Mouse (Mus musculus) layer of hippocampus, postnatal 14 days (tissue): Measurements from ENCODE around the gene Fhl3. TPM values are rescaled to one million over a fixed set of nuclear protein-coding genes. Genes with fewer than 3 reads are reported as not detected.
"Not testable (repeated sequence)": the region's sequence is repeated elsewhere in the genome, so short reads cannot be mapped to it uniquely, and the experiment has no call there.

Source experiments
- DNase-seq, 2 experiments: peaks; one replicate each; pipeline ENCODE4 v3.0.0; 2021 to 2022; ENCODE audit warnings: low spot score in 2 of 2, mixed read lengths in 1 of 2
- total RNA-seq, 2 experiments: library from RNA; stranded (reverse); gene quantifications; 2 replicates each; pipeline ENCODE4 v1.2.3; 2021

The Fhl3 gene
- total RNA-seq, 2 experiments from 2014 or later = 4.5 to 4.9 TPM

DNA sequence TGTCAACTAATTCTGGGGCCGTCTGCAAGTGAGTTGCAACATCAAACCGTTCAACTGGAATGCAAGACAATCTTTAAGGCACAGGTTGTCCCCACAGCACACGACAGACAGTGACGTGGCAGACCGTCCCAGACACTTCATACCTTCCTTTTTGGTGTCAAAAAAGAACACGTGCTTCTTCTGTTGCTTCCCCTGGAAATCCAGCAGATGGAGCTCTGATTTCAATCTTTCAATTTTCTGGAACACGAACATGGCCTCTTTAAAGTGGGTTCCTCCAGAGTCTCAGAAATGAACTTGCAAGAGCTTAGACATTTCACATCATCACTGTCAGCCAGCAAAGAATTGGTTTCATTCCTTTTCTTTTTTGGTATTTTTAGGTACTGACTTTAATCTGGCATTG is 18.2 kb upstream of the Fhl3 start:
- DNase-seq = no peak

DNA sequence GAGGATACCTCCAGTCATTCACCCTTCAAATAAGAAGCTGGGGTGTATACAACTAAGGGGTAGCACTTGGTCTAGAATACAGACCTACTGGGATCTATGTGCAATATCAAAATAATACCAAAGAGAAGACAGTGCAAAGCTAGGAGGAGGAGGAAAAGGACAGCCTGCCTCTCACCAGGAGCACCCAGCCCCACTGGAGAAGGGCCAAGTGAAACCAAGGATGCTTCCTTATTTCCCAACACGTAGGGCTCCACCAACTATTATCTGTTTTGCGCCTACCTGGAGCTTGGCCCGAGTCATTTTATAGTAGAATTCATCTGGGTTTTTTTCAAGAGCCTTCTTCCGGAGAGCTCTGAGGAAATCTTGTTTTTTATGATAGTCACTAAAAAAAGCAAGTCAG is 17.0 kb upstream of the Fhl3 start:
- no peak for DNase-seq

DNA sequence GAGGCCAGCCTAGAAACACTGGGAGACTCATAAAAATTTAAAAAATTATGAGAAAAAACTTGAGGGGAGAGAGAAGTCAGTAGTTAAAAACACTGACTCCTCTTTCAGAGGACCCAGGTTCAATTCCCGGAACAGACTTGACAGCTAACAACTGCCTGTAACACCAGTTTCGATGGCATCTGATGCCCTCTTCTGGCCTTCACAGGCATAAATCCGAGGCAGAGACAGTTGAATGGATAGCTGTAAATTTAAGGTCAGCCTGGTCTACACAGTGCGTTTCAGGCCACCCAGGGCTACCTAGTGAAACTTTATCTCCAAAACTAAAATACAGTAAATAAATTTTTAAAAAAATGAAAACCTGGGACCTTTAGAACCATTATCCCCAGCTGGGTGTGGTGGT is 15.5 kb upstream of the Fhl3 start:
- no peak for DNase-seq

DNA sequence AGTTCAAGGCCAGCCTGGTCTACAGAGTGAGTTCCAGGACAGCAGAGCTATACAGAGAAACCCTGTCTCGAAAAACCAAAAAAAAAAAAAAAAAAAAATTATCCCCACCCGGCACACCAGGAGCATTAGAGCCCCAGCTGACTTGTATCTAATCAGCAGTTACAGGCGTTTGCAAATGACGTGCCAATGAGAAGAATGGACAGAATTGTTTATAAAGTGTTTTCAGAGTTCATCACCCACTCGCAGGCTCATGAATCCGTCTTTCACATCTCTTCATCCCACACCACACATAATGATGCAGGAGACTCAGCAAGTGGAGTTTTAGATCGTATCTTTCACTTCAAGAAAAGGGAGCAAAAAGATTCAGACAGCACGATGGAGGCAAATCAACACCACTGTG is 15.0 kb upstream of the Fhl3 start:
- DNase-seq = no peak

DNA sequence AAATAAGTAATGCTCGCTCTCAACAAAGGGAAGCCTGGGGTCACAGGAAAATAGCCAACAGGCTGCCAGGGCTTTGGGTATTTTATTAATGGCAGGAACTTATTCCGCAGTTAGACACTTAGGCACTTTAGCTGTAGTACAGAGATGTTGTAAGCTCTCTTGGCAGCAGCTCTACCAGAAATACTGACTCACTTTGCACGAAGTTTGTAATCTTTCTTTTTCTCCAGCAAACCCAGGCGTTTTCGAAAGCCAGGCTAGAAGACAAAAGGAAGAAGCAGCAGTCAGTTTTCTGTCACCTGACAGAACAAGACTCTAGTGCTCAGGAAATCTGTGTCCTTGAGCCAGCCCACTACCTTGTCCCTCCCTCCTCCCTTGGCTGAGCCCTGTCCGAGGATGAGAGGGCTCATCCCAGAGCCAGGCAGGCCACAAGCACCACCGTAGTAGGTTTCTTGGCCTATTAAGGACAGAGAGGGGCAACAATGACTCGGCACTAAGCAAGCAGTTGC is 14.6 kb upstream of the Fhl3 start:
- no peak for DNase-seq

DNA sequence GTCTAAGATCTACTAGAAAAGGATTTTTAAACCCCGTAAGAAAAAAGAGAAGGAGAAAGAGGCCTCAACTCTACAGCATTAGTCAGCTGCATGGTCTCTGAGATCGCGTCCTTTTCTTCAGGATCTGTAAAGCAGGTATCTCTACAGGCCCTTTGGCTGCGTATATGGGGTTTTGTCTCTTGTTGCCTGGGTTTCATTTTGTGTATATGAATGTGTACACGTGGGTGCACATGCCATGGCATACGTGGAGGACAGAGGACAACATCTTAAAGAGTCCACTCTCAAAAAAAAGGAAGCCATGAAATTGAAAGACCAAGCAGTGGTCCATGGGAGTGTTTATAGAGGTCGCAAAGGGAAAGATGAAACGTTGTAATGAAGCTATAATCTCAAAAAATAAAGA is 9.0 kb upstream of the Fhl3 start:
- no peak for DNase-seq

DNA sequence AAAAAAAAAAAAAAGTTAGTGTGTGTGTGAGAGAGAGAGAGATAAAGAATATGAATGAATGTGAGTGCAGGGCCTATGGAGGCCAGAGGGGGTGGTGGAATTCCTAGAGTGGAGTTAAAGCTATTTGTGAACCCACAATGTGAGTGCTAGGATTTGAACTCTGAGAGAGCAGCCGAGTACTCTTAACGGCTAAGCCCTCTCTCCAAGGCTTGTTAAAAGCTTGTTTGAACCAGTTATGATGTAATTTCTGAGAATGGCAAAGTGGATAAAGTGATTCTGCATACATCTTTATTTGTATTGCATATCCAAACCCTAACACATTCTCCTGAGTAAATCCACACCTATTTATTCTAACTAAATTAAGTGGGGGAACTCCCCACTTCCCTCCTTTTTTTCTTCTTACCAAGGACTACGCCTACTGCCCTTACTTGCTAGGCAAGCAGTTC is 8.1 kb upstream of the Fhl3 start:
- DNase-seq = no peak

DNA sequence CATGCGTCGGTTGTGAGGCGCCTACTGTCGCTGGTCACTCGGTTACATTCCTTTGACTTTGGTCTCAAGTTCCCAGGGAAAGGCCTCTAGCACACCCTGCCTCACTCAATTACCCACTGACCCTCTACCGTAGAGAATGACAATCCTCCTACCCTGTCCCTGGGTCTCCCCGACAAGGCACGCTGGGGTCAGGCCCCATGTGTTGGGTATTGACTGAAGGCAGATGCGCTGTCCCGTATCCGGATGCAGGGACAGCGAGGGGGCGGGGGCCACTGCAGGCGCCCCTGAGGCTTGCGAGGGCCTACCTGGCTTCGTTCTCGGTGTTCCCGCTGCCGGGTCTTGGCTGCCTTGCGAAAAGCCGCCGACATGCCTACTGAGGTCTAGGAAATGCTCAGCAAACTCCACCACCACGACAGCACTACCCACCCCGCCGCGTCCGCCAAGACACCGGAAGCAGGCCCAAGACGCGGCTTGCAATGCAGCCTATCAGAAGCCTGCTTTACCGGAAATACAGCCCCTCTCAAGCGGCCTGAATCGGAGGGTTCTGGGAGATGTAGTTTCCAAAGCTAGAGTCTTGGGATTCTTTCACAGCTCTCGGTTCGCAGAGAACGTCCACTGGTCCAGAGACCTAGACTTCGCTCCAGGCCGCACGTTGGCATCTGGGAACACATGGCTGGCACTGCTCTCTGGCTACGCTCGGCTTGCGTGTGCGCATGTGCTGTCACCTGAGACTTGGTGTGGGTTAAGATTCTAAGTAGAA is 7.2 kb upstream of the Fhl3 start, which contains the start of gene Utp11:
TSS of gene Utp11 (minus strand) at position 466 of the 760 bp plus-strand sequence.
- DNase-seq = peak; percentile 81 to 91

DNA sequence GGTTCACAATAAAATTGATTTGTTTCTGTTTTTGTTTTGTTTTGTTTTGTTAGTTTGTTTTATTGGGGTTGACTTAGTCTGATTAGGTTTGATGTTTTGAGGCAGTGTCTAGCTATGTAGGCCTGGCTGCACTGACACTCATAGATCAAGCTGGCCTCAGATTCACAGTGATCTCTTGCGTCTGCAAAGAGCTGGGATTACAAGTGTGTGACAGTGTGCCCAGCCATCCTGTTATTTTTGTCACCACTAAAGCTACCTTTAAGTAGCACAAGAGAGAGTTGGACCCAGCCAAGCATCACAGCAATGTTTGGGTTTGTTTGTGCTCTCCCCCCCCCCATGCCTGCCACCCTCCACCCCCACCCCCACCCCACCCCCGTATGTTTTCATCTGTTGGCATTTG is 5.9 kb upstream of the Fhl3 start:
- no peak for DNase-seq

DNA sequence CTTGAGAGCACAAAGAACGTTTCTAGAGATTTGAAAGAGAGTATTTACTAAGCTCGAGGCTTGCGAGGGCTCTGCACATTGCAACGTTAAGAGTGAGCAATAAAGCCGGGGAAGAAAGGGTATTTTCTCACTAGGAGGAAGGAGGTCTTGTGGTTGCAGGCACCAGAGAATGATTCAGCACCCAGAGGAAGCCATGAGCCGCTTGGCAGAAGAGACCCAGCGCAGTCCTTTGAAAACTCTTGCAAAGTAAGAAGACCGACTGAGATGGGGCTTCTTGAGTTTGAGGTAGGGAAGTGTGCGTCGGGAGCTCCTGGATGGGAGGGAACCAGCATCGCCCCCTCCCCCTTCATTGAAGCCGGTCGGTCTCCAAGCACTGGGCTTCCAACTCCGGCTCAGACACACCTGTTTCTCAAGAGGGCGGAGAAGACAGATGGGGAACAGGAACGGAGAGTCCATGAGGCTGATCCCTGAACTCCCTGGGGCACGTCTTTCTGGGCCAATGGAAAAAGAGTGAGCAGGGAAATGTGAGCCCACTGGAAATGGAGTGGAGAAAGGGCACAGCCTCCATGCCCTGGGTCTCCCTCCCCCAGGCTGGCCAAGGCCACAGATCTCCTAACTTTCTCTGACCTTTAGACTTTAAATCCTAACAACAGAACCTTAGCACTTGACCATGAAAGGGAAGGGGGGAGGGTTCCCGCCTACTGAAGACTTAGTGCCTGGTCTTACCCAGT is 4.5 kb upstream of the Fhl3 start:
- DNase-seq = no peak

DNA sequence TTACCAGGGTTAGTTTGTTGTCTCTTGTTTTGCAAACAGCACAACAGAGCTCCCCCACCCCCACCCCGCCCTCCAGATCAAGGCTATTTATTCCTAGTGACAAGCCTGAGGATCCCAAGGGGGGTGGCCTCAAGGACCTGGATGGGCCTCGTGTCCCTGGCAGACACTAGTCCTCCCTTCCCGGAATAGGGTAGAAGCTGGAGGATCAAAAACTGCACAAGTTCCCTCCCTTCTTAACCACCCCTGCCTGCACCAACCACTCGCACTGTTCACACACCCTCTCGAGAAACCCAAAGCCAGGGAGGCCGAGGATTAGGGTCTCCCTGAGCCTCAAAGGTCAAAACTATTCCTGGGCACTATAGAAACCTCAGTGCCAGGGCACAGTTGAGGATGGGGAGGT is 710 bp upstream of the Fhl3 start:
- no peak for DNase-seq

DNA sequence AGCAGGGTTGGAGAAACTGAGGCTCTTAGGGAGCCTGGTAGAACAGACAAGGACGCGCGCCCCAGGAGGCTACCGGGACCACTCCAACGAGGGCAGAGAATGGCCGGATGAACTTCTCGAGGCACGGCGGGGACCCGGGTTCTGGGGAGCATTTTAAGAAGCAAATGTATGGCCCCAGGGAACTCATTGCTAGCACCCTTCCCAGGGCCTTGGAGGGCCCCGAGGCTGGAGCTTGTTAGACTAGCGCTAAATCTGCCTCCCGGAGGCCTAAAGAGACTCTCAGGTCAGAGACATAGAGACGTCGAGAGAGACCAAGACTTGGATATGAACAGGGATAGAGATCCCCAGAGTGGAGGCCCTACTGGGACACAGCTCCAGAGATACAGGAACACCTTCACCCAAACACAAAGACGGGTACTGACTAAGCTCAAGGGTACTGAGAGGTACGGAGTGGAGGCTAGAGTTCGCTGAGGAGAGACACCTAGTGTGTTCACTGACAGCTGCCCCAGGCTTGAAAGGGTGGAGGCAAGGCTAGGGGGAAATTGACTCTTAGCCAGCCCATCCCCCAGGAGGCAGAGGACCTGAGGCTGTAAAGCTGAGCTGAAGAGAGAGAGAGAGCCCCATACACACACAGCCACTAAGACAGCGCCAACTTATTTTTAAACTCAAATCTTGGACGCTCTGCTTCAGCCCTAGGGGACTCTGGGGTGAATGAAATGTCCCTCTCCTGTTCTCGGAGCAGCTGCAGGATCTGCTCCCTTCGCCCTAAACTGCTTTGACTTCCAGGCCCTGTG is 748 bp downstream of the Fhl3 start:
- no peak for DNase-seq

DNA sequence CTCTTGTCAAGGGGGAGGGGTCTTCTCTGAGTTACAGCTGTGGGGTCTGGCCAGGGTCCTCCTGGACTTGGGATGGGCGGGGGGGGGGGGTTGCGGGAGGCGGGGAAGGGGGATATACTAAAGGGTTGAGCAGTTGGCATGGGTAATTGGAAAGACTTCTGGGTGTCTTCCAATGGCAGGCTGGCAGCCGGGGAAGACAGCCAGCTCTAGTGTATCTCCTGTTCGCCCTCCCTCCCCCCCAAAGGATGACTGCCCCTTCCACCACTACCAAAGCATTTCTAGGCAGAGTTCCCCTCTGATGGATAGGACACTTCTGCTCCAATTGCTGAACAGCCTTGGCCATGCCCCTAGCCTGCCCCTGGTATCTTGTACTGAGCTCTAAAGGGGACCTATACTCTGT is 1.4 kb downstream of the Fhl3 start:
- no peak for DNase-seq

DNA sequence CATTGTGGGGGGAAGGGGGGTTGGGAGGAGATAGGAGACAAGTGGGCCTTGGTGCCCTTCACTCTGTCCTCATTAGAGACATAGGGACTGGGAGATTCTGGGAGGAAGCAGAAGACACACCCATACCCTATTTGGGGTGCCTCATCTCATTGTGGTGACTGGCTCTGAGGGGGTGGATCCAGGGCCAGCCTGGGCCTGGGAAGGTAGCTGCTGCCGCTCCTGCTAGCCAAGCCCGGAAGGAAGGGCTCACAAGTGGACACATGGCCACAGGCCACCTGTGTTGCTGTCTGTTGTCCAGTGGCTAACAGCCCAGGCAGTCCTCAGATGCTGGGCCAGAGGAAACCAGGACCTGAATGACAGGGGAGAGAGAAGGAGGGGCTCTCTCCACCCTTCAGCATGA is 2.9 kb downstream of the Fhl3 start:
- DNase-seq = no peak

DNA sequence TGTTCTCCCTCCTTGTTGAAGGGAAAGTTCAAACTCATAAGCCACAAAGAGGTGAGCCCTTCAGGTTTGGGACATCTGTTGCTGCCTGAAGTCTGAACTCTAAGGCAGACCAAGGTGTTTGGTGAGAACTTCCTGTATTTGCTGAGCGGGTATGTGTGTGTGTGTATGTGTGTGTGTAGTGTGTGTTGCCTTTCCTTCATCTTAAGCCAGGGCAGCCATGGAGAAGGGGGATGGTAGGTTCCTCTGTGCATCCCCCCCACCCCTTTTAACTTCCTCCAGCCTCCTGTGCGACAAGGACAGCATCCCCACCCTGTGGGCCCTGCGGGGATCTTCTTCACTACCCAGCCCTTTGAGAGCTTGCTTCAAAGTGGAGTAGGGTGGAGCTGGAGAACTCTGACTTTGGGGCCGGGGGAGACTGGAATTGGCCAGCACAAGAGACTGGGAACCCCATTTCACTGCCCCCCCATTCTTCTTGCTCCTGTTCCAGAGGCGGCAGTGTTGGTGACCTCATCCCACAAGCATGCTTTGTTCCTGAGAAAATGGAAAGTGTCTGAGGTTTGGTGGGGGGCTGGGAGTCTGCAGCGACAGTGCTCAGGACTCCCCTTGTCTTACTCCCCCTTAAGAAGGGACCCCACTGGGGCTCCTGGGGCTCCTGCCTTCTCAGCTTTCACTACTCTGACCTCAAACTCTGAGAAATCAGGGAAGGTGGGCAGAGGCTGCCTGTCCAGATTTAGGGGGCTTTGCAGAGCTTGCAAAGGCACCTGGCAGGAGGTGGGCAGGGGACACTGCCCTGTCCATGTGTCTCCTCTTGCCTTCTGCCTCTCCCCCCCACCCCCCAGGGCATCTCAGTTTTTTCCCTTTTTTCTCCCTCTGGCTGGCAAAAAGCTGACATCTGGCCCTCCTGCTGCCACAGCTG is 3.6 kb downstream of the Fhl3 start:
- no peak for DNase-seq

DNA sequence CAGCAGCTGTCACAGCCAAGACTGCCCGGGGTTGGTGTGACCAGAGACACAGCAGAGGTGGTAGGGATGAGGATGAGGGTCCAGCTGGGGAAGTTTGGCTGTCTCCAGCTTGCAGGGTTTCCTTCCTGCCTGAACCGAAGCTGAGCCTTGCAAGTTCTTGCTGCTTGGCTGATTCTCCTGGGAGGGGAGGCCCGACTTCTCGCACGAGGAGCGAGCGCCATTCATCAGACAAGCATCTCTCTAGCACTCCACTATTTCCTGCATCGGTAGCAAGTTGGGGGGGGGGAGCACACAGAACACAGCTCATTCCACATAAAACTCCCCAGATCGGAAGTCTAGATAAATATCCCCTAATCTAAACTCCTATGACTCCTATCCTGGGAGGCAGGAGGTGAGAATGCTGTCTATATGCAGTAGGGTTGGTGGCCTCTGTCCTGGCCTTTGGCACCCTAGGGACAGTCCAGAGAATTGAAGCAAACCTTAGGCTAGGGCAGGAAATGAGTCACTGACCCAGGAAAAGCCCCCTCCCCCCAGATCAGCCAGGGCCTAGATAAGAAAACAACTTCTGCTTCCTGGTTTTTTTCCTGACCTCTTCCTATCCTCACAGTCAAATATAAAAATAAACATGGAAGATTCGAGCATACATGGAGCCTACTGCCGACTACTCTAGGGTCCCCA is 4.4 kb downstream of the Fhl3 start:
- DNase-seq = no peak

DNA sequence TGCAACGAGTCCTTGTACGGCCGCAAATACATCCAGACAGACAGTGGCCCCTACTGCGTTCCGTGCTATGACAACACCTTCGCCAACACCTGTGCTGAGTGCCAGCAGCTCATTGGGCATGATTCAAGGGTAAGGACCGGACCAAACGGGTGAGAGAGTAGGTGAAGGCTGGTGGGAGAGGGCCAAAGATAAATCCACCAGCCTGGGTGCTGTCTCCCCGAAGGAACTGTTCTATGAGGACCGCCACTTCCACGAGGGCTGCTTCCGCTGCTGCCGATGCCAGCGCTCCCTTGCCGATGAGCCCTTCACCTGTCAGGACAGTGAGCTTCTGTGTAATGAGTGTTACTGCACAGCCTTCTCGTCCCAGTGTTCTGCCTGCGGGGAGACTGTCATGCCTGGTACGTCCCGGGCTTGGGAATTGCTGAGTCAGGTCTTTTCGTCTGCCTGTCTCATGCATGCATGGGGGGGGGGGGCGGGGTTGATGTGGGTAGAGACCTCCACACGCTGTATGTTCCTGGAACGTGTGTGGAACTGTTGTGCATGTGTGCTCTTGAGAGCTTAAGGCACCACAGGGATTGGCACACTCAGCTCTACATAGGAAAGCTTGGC is 5.3 kb downstream of the Fhl3 start:
- DNase-seq = no peak

DNA sequence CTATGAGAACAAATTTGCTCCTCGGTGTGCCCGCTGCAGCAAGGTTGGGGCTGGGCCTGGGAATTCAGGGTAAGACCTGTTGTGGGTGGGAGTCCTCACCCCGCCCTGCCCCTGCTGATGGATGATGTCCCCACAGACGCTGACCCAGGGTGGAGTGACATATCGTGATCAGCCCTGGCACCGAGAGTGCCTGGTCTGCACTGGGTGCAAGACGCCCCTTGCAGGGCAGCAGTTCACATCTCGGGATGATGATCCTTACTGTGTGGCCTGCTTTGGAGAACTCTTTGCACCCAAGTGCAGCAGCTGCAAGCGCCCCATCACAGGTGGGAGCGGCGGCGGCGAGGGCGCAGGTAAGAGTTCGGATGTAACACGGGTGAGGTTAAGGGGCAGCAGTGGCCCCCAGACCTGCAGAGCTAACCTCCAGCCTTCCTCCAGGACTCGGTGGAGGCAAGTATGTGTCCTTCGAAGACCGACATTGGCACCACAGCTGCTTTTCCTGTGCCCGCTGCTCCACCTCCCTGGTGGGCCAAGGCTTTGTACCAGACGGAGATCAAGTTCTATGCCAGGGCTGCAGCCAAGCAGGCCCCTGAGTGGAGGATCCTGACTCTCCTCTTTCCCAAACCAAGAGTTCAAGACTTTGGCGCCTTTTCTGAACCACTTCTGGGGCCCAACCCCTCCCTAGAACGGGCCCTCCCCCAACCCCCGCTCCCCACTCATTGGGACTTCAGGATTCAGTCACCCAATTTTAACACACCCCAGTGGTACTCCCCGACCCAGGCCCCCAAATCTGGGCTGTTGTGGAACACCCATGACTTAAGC is 7.1 kb downstream of the Fhl3 start:
- not testable (repeated sequence) for DNase-seq

DNA sequence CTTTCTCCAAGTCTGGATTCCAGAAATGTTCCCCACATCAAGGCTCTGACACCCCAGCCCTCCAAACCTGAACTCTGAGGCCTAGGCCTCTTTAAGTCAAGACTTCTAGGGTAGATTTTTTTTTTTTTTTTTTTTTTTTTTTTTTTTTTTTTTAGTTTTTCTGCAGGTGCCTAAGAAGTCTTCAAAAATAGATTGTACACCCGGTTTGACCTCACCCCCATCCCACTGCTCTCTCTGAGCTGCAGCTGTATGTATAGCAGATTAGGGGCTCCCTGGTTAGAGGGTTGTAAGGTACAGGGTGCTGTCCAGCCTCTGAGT is 7.7 kb downstream of the Fhl3 start:
- not testable (repeated sequence) for DNase-seq
